Mouse (Mus musculus): Measurements from ENCODE around the gene Glyatl3.

Glyatl3 gene

DNA sequence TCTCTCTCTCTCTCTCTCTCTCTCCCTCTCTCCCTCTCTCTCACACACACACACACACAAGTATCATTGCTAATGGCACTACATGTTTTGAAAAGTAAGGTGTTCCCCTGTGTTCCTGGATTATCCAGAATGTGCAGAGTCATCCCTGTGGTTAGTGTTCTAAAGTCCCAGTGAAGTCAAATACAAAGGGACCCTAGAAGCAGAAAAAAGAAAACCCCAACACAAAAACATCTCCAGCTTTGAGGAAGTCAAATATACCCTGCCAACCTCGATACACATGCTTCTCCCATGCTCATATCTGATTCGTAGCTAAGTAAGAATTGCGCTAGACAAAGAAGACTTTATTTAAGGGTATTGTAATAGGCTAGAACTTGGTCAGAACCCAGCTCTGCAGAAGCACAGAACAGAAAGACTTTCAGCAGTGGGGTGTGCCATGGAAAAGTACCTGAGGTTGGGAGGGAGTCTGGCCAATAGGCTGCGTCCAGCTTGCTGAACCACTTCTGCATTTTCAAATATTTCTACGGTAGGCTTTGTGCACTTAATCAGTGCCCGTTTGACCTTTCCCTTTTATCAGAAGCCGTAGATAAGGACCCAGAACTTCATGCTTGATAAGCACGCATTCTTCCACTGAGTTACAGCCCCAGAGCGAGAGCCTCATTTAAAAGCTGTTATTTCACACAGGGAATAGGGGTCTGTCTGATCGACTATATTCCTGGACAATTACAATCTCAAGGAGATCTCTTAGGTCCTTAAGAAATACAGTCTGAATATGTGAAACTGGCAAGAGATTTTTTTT is 45.0 kb downstream of the Glyatl3 start:
- DNase-seq (ENCODE audit: low read depth, low spot score), result no peak

DNA sequence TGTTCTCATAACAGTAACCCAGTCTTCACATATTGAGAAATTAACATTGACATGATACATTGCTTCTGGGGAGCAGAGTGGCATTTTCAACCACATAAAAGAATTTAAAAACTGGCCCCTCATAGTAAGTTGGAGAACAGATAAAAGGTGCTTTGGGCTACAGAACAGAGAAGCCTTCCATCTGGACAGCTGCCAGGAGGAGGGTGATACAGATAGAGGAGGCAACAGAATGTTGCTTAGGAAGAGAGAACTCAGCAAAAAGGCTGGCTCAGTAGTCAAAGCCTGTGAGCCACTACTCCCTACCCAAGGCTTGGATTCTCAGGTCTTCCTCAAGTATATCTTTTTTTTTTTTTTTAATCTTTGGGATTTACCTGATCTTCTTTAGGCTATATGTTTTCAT is 59.1 kb downstream of the Glyatl3 start:
- no peak for DNase-seq (ENCODE audit: low read depth, low spot score)
